Mouse (Mus musculus): ENCODE results near the gene Snap25. TPM values are rescaled to one million over a fixed set of nuclear protein-coding genes. Genes with fewer than 3 reads are reported as not detected.
A peak's percentile ranks its signal among the peaks of the same experiment; 100 is the strongest.

The Snap25 gene
- total RNA-seq, 2 experiments from 2014 or later, result 2,247 to 2,276 TPM

GRCm38 (mm10) chr2:136711746-136712440 is 1.4 kb upstream of the Snap25 start:
- DNase-seq (ENCODE audit: low spot score in 2 of 2), result peak; percentile 45 to 78

DNA sequence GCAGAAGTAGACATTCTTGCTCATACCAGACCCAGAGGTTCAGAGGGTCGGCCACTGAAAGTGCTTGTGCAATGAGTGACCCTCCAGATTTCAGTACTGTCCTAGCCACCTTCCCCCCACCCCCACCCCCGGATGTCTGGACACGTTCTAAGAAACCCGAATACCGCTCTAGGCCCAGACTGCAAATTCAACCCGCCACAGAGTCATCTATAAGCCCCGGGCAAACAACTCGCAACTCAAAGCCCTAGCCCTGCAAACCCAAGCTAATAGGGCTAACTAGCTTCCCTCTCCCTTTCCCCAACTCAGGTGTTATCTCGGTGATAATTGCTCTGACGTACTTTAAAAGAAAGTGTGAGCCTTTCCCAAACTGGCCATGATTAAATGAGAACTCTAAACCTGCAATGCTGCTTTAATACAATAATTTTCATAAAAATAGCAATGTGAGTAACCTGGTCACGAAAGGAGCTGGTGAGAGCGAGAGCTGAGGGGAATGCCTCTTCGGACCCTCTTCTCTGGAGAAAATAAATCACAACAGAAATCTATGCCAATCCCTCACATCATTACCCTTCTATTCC is 725 bp upstream of the Snap25 start:
- peak in 1 of 2 experiments; percentile 38 for DNase-seq (ENCODE audit: low spot score in 2 of 2)

GRCm38 (mm10) chr2:136714008-136714411 is 757 bp downstream of the Snap25 start:
- peak; percentile 44 to 64 for DNase-seq (ENCODE audit: low spot score in 2 of 2)

- peak in 1 of 2 experiments; percentile 43 for DNase-seq (ENCODE audit: low spot score in 2 of 2)
Measured at GRCm38 (mm10) chr2:136715531-136715930, 2.3 kb downstream of the Snap25 start.

DNA sequence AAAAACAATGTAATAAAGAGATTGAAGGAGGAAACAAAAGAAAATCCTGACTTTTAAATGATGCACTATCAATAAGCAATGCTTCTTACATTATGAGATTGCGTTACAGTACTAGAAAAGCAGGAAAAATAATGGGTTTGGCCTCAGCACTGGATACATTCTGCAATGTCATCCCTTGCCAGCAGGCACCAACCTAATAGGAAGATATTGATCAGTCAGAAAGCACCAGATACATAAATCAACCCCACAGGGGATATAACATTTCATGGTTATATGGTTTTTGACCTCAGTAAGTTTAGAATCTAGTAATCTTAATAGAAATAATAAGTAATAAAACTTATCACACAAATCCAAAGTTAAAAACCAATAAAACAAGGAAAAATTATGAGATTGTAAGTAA is 3.1 kb downstream of the Snap25 start:
- DNase-seq (ENCODE audit: low spot score in 2 of 2), result no peak

GRCm38 (mm10) chr2:136720235-136720634 is 7.0 kb downstream of the Snap25 start:
- peak in 1 of 2 experiments; percentile 72 for DNase-seq (ENCODE audit: low spot score in 2 of 2)

DNA sequence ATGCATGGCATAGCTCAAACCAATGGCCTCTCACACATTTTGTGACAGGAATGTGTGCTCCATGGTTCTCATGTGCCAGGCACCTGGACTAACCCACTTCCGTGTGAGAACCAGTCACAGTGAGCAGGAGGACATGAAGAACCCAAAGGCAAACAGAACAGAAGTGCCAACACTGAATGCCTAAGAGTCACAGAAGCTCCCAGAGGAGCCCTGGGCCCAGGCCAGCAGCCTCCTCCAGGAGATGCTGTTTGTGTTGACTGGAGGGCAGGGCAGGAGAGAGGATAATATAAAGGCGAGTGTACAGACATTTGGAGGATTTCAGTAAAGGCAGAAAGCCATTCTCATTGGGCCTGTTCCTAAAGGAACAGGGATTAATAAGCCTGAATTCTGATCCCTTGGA is 25.0 kb downstream of the Snap25 start:
- no peak for DNase-seq (ENCODE audit: low spot score in 2 of 2)

DNA sequence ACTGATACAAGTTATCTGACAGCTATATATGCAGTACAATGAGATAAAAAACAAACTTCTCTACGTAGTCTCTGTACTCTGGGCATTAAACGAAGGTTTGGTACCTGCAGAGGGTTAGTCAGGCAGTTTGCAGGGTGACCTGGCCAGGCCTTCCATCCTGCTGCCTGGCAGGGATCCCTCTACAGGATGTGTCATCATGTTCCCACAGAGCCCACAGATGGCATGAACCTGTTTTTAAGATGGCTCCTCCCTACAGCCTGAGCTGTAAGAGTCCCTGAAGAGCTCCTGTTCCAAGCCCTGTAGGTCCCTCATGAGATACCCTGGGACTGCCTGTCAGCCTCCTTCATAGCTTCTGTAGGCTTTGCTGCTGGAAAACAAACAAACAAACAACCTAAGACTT is 29.0 kb downstream of the Snap25 start:
- peak in 1 of 2 experiments; percentile 42 for DNase-seq (ENCODE audit: low spot score in 2 of 2)

- DNase-seq (ENCODE audit: low spot score in 2 of 2), result peak in 1 of 2 experiments; percentile 50
Measured at GRCm38 (mm10) chr2:136744683-136745326, 31.6 kb downstream of the Snap25 start.

DNA sequence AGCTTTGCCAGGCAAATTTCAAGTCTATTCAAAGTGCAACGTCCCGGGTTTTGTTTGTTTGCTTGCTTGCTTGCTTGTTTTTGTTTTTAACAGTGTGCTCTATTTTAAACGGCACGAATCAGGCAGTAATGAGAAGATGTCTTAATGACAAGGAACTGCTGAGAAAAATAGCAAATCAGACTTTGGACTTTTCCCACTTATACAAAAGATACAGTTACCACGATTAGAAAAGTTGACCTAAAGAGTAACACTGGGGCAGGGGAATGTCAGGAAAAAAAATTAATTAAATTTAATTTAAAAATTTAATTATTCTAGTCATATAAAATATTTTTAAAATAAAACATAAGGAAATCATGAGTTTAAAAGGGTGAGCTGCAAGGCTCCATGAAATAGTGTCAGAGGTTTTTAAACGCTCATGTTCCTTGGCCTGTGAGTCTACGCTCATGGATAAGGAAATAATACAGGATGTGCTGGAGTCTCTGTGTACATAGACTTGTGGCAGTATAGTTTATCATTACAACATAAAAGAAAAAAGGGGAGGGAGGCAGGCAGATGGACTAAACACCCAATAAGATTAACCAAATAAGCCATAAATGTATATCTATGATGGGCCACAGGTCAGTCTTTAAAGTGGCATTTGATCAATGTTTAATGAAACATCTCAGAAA is 32.2 kb downstream of the Snap25 start:
- DNase-seq (ENCODE audit: low spot score in 2 of 2), result no peak

DNA sequence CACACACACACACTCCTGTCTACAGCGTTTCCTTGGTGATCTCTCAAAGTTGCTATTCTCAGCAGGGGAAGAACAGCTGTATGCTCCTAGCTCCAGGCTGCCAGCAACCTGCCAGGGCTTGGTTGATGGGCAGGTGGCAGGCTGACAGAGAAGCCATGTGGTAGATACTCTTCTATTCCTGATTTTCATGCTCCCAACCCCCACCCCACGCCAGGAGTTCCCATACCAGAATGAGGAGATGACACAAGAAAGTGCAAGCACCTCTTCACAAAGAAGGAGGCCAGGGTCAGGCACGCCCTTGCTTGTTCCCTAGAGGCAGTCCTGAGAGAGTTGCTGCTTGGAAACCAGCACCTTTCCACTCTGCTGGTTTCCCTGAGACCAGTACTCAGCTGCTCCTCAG is 40.4 kb downstream of the Snap25 start:
- DNase-seq (ENCODE audit: low spot score in 2 of 2), result peak in 1 of 2 experiments; percentile 27

GRCm38 (mm10) chr2:136758809-136759551 is 45.7 kb downstream of the Snap25 start:
- no peak for DNase-seq (ENCODE audit: low spot score in 2 of 2)

DNA sequence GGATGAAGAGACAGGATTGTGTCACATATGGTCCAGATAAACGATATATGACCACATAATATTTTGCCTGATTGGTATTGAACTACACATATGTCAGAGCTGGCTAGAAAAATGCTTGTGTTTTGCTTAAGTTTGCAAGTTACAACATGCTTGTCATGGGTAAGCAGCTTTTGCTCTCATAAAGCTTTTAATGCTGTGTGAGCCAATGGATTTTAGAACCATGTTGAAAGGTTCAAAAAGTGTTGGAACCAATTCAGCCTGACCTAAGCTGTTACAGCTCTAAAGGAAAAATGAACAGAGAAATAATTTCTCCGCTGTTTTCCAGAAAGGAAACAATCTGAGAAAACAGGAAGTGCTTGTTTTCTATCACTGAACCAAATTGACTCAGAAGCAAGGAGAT is 64.9 kb downstream of the Snap25 start:
- no peak for DNase-seq (ENCODE audit: low spot score in 2 of 2)

DNA sequence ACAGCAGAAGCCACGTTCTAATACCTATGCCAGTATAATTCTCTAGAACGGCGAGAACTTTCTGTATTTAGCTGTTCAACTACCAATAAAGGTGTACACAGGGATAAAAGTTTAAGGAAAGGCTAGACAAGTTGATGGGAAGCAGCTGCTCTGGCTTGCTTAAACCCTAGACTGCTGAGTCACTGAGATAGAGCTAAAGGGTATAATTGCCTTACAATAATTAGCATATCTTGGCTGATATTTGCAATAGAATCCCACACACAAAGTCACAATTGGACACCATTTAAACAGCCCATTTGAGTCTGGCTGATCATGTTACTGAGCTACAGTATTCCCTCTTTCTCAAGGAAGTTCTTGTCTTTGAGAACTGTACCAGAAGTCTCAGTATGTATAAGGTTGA is 65.4 kb downstream of the Snap25 start:
- no peak for DNase-seq (ENCODE audit: low spot score in 2 of 2)

DNA sequence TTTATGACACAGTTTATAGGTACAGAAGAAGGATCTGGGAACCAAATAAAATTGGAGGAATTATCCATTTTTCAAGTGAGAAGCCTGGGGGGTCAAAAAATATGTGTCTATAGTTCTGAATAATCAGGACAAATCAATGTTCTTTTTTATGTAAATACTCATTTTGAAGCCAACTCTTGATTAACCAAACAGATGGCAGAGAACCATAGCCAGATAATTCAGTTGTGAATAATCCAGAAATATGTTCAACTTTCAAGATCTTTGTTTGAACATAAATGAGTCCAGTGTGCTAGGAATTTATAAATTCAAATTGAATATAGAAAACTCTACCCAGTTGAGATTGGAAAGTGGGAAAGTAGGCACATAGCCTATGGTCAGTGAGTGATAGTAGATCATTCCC is 67.0 kb downstream of the Snap25 start:
- DNase-seq (ENCODE audit: low spot score in 2 of 2), result peak in 1 of 2 experiments; percentile 64

DNA sequence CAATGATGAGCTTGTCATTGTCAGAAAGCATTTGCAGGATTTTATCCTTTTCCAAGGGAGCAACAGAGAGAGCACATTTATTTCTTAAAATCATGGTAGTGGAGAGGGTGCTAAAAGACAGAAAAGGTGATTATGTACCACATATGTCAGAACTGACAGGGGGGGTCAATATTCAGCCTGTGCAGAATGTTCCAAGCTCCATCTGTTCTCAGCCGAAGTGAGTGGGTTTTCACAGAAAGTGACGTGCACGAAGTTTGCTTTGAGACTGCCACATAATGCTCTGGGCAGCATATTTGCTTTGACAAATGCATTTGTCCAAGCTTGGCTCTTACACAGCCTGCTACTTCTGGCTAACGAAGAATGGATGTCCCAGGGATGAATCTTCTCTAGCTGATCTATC is 71.1 kb downstream of the Snap25 start:
- DNase-seq (ENCODE audit: low spot score in 2 of 2), result peak in 1 of 2 experiments; percentile 64

GRCm38 (mm10) chr2:136788379-136788778 is 75.1 kb downstream of the Snap25 start:
- DNase-seq (ENCODE audit: low spot score in 2 of 2), result peak; percentile 68 to 78

DNA sequence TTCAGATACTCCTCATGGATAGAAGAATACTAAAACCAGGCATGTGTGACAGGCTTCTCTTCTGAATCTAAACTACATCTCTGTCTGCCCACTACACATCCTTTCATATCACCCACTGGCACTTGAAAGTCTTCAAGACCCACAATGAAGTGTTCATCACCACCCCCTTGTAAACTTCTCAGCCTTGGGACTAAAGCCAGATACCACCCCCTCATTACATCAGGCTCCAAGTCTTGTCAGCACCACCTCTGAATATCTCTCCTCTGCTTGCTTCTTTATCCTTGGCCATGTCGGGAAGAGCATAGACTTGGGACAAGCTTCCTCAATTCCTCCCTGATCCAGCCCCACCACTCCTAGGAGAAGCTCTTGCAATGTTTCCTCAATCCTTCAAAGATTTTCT is 83.3 kb downstream of the Snap25 start:
- no peak for DNase-seq (ENCODE audit: low spot score in 2 of 2)

- DNase-seq (ENCODE audit: low spot score in 2 of 2), result no peak
Measured at GRCm38 (mm10) chr2:136798887-136799430, 85.7 kb downstream of the Snap25 start.

- peak in 1 of 2 experiments; percentile 56 for DNase-seq (ENCODE audit: low spot score in 2 of 2)
Measured at GRCm38 (mm10) chr2:136801102-136801501, 87.8 kb downstream of the Snap25 start.

GRCm38 (mm10) chr2:136802076-136802475 is 88.8 kb downstream of the Snap25 start:
- DNase-seq (ENCODE audit: low spot score in 2 of 2), result no peak
